Mouse (Mus musculus) testis, adult 2 months (tissue): ENCODE measurements around the gene Arl4a.

Source experiments
- CTCF ChIP-seq: fragments of 200-500 bp; IDR thresholded peaks from 2 replicates; pipeline ENCODE4 v1.5.1; 2012; ENCODE audit warnings: low read depth, mild to moderate bottlenecking, inconsistent platforms, low read length, moderate library complexity; ENCODE audit not compliant: control insufficient read depth, insufficient read depth, insufficient replicate concordance
- POLR2A ChIP-seq: fragments of 200-500 bp; IDR thresholded peaks from 2 replicates; pipeline ENCODE4 v1.6.1; 2012; ENCODE audit warnings: low read depth, mild to moderate bottlenecking, inconsistent platforms, low read length, moderate library complexity; ENCODE audit not compliant: control insufficient read depth

- TF ChIP-seq POLR2A (no peak), CTCF (no peak)
These were observed 13.9 kb downstream of the Arl4a start for GRCm38 (mm10) chr12:40023918-40024317.
